Mouse (Mus musculus) cerebellum, adult 2 months (tissue): ENCODE measurements around the gene Jak3.

Experiments
- CTCF ChIP-seq: fragments of 200-500 bp; IDR thresholded peaks from 2 replicates; pipeline ENCODE4 v1.5.1; 2011; ENCODE audit warnings: low read depth, mild to moderate bottlenecking, control low read depth, low read length, moderate library complexity, borderline replicate concordance; ENCODE audit not compliant: insufficient read depth
- POLR2A ChIP-seq: fragments of 200-500 bp; IDR thresholded peaks from 2 replicates; pipeline ENCODE4 v1.6.1; 2011; ENCODE audit warnings: low read length, control low read depth, borderline replicate concordance; ENCODE audit not compliant: insufficient read depth

DNA sequence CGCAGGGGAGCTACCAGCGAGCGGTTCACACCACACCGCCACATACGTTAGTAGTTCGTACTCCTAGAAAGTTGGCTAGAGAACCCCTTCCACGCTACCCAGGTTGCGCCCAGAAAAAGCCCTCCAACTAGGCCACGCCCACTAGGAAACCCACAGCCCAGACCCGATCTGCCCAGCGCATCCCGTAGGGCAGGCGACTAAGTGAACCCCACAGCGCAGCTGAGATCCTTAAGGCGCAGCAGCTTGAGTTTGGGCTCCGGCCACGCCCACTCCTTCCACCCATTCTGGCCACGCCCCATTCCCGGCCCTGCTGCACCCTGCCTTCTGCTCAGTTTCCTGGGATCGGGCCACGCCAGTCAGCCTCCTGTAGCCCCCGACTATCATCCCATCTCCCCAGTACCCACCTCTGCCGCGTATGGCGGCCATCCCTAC lies 46.3 kb upstream of the Jak3 start:
- TF ChIP-seq CTCF (no peak), POLR2A (no peak)
